Mouse (Mus musculus): ENCODE results near the gene Arfrp1. TPM values are rescaled to one million over a fixed set of nuclear protein-coding genes. Genes with fewer than 3 reads are reported as not detected.

The Arfrp1 gene
- polyA plus RNA-seq, 1 experiment from 2014 or later, result 51.6 TPM

DNA sequence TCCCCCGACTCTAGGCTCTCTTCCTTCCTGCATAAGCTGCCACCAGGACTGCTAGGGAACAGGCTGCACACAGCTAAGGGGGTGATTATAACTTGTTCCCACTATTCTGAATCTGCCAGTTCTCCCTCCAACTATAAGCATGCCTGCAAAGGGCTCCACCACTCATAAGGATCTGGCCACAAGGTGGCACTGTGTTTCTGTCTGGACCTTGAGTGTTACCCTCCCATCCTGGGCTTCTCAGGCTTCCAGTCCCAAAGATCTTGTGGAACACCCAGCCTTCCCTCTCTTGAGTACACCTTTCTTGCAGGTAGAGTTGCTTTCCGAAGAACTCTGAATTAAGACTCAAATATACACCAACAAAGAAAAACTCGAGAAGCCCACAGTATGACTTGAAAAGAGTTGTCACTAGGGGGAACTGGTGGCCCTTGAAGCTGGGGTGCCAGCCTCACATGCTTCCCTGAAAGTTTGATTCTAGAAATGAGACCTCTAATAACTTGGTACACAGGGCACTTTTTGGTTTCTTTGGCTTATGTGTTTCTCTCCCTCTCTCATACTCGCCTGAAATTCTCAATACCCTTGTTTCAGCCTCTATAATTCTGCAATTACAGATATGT is 27.5 kb upstream of the Arfrp1 start:
- ATAC-seq (ENCODE audit: low FRiP score) (no peak), DNase-seq (ENCODE audit: low spot score) (peak; percentile 89)
- H3K9me3 ChIP-seq (ENCODE audit: control insufficient read depth, low read length), result no peaks in the 10 kb centered on the region
- H3K4me3 ChIP-seq (ENCODE audit: low read depth, low read length), result no peak overlapping the region
- WGBS, result 37% methylated on average over 4 of the region's 4 CpGs
- no peaks in the 10 kb centered on the region for H3K36me3 ChIP-seq (ENCODE audit: control insufficient read depth, insufficient read depth, low read length)
- H3K4me1 ChIP-seq (replicated peaks; ENCODE audit: control insufficient read depth, insufficient read depth, low read length), result no peaks in the 10 kb centered on the region
- H3K27me3 ChIP-seq (ENCODE audit: control insufficient read depth, insufficient read depth, low read length), result no peaks in the 10 kb centered on the region
- no peak overlapping the region for H3K27ac ChIP-seq (ENCODE audit: low read depth, low read length)
- no peak overlapping the region for H3K4me2 ChIP-seq (replicated peaks; ENCODE audit: low read depth, low read length)
- H3K9ac ChIP-seq (ENCODE audit: low read depth, low read length), result no peak overlapping the region

DNA sequence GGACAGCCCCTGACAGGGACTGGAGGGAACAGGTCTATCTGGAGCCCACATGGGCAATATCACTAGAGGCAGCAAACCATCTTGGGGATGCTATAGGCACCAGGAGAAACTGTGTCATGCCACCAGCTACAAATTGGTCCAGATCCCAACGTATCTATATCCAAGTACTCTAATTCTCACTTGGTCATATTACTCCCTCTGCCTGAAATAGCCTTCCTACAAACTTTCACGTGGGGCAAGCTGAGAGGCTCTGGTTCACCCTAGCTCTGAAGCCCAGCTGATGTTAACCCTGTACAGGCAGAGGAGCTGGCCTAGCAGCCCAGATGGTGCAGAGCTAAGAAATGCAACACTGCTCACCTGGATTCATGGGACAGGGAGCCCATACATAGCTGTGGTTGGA is 26.3 kb upstream of the Arfrp1 start:
- Histone ChIP-seq H3K36me3 (ENCODE audit: control insufficient read depth, insufficient read depth, low read length) (no peaks in the 10 kb centered on the region), H3K4me3 (ENCODE audit: low read depth, low read length) (no peak overlapping the region), H3K27me3 (ENCODE audit: control insufficient read depth, insufficient read depth, low read length) (no peaks in the 10 kb centered on the region), H3K9me3 (ENCODE audit: control insufficient read depth, low read length) (no peaks in the 10 kb centered on the region), H3K4me1 (replicated peaks; ENCODE audit: control insufficient read depth, insufficient read depth, low read length) (no peaks in the 10 kb centered on the region), H3K9ac (ENCODE audit: low read depth, low read length) (no peak overlapping the region), H3K4me2 (replicated peaks; ENCODE audit: low read depth, low read length) (no peak overlapping the region), H3K27ac (ENCODE audit: low read depth, low read length) (no peak overlapping the region)
- ATAC-seq (ENCODE audit: low FRiP score), result no peak
- 72% methylated on average over 2 of the region's 2 CpGs for WGBS
- no peak for DNase-seq (ENCODE audit: low spot score)

DNA sequence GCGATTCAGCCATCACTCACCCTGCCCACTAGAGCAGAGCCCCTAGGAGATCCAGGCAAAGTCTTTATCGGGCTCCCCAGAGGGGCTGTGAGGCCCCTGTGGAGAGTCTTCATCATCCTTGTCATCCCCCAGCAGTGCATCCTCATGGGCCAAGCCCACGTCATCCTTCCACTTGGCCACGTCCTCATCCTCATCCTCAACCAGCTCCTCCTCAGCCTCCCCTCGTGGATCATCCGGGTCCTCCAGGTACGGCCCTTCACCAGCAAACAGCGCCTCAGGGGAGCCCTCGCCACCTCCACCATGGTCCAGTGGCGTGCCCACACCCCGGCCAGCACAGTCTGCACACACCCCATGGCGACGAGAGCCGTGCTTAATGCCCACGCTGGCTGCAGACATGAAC is 25.8 kb upstream of the Arfrp1 start:
- H3K27me3 ChIP-seq (ENCODE audit: control insufficient read depth, insufficient read depth, low read length), result no peaks in the 10 kb centered on the region
- no peak overlapping the region for H3K9ac ChIP-seq (ENCODE audit: low read depth, low read length)
- no peaks in the 10 kb centered on the region for H3K4me1 ChIP-seq (replicated peaks; ENCODE audit: control insufficient read depth, insufficient read depth, low read length)
- H3K27ac ChIP-seq (ENCODE audit: low read depth, low read length), result no peak overlapping the region
- H3K36me3 ChIP-seq (ENCODE audit: control insufficient read depth, insufficient read depth, low read length), result no peaks in the 10 kb centered on the region
- no peak for DNase-seq (ENCODE audit: low spot score)
- no peak overlapping the region for H3K4me3 ChIP-seq (ENCODE audit: low read depth, low read length)
- H3K9me3 ChIP-seq (ENCODE audit: control insufficient read depth, low read length), result no peaks in the 10 kb centered on the region
- no peak for ATAC-seq (ENCODE audit: low FRiP score)
- no peak overlapping the region for H3K4me2 ChIP-seq (replicated peaks; ENCODE audit: low read depth, low read length)
- WGBS, result 90% methylated on average over 15 of the region's 15 CpGs

DNA sequence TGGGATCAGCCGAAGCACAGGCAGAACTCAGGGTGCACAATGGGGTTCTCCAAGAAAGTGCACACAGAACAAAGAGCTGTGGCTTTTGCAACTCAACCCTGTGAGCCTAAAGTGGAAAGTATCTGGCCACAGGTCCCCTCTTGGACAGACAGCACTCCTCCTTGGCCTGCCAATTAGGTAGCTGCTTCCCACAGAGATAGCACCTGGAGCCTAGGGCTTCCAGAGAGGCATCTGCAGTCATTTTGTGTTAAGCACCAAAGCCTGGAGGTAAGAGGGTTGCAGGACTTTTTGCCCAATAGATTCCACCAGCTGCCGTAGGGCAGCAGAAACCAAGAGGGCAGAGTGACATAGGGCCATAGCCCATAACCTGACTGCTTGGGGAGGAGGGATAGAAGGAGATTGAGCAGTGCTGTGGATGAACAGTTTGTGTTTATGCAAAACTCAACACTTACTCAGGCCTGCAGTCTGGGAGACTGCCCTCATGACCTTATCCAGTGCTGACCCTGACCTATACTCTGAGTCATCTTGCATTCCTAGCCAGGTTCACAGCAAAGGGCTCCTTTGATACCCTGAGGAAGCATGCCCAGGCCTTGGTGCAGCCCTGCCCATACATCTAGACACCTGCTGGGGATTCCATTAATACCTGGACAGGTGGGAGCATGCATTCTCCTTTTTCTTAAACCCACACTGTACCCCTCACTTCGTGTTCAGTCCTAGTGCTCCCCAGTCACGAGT is 25.1 kb upstream of the Arfrp1 start:
- H3K27me3 ChIP-seq (ENCODE audit: control insufficient read depth, insufficient read depth, low read length), result no peaks in the 10 kb centered on the region
- no peak overlapping the region for H3K4me2 ChIP-seq (replicated peaks; ENCODE audit: low read depth, low read length)
- H3K4me3 ChIP-seq (ENCODE audit: low read depth, low read length), result no peak overlapping the region
- ATAC-seq (ENCODE audit: low FRiP score), result no peak
- no peak overlapping the region for H3K27ac ChIP-seq (ENCODE audit: low read depth, low read length)
- H3K36me3 ChIP-seq (ENCODE audit: control insufficient read depth, insufficient read depth, low read length), result no peaks in the 10 kb centered on the region
- 81% methylated on average over 4 of the region's 4 CpGs for WGBS
- H3K4me1 ChIP-seq (replicated peaks; ENCODE audit: control insufficient read depth, insufficient read depth, low read length), result no peaks in the 10 kb centered on the region
- H3K9ac ChIP-seq (ENCODE audit: low read depth, low read length), result no peak overlapping the region
- no peaks in the 10 kb centered on the region for H3K9me3 ChIP-seq (ENCODE audit: control insufficient read depth, low read length)
- no peak for DNase-seq (ENCODE audit: low spot score)

DNA sequence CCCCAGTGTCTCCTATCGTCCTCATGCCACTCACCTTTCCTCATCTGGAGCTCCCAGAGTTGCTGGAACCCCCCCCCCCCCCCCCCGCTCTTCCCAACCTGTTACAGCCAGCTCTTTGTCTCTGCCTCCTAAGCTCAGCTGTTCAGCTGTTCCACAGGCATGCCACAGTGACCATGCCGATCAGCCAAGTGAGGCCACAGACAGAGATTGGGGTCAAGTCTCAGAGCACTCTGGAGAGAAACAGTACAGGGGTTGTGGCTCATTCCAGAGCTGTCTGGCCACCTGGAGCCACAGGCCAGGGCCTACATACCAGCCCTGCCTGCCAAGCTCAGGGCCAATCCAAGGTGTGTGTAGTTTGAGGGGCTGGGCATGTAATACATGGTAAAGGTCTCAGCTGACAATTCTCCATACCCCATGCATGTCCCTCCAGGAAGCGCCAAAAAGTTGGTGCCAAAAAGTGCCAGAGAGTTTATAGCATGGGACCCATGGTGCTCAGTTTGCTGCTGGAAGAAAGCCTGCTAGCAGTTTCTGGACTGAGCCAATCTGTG is 21.5 kb upstream of the Arfrp1 start:
- no peak for DNase-seq (ENCODE audit: low spot score)

DNA sequence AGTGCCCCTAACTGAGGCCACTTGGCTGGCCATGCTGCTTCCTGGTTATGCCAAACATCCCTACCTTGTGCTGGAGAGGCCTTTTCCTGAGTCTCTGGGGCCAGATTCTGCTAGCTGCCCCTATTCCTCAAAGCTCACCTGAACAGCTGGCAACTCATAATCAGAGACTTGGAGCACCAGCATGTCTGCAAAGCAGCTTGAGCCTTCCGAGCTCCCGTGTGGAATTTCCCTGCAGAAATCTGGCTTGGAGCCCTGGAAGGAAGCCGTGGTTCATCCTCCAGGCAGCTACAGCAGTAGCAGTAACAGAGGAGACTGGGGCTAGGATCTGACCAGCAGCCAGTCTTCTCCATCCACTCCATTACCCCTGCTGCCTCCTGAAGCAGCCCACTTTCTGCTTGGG is 20.7 kb upstream of the Arfrp1 start:
- 85% methylated on average over 3 of the region's 3 CpGs for WGBS
- Histone ChIP-seq H3K4me3 (ENCODE audit: low read depth, low read length) (no peak overlapping the region), H3K36me3 (ENCODE audit: control insufficient read depth, insufficient read depth, low read length) (peaks cover 2% of the 10 kb centered on the region; the same call in 1 of the 2 replicates), H3K27ac (ENCODE audit: low read depth, low read length) (no peak overlapping the region), H3K27me3 (ENCODE audit: control insufficient read depth, insufficient read depth, low read length) (no peaks in the 10 kb centered on the region), H3K4me1 (replicated peaks; ENCODE audit: control insufficient read depth, insufficient read depth, low read length) (no peaks in the 10 kb centered on the region), H3K9ac (ENCODE audit: low read depth, low read length) (no peak overlapping the region), H3K9me3 (ENCODE audit: control insufficient read depth, low read length) (no peaks in the 10 kb centered on the region), H3K4me2 (replicated peaks; ENCODE audit: low read depth, low read length) (no peak overlapping the region)
- no peak for ATAC-seq (ENCODE audit: low FRiP score)
- no peak for DNase-seq (ENCODE audit: low spot score)

More for the DNA sequence above, 21.5 kb upstream of the Arfrp1 start:
- 70% methylated on average over 4 of the region's 4 CpGs for WGBS
- H3K36me3 ChIP-seq (ENCODE audit: control insufficient read depth, insufficient read depth, low read length), result peaks cover 2% of the 10 kb centered on the region; the same call in 1 of the 2 replicates
- H3K27me3 ChIP-seq (ENCODE audit: control insufficient read depth, insufficient read depth, low read length), result no peaks in the 10 kb centered on the region
- no peak overlapping the region for H3K9ac ChIP-seq (ENCODE audit: low read depth, low read length)
- H3K4me2 ChIP-seq (replicated peaks; ENCODE audit: low read depth, low read length), result no peak overlapping the region
- no peaks in the 10 kb centered on the region for H3K9me3 ChIP-seq (ENCODE audit: control insufficient read depth, low read length)
- no peaks in the 10 kb centered on the region for H3K4me1 ChIP-seq (replicated peaks; ENCODE audit: control insufficient read depth, insufficient read depth, low read length)
- no peak overlapping the region for H3K27ac ChIP-seq (ENCODE audit: low read depth, low read length)
- ATAC-seq (ENCODE audit: low FRiP score), result no peak
- H3K4me3 ChIP-seq (ENCODE audit: low read depth, low read length), result no peak overlapping the region

DNA sequence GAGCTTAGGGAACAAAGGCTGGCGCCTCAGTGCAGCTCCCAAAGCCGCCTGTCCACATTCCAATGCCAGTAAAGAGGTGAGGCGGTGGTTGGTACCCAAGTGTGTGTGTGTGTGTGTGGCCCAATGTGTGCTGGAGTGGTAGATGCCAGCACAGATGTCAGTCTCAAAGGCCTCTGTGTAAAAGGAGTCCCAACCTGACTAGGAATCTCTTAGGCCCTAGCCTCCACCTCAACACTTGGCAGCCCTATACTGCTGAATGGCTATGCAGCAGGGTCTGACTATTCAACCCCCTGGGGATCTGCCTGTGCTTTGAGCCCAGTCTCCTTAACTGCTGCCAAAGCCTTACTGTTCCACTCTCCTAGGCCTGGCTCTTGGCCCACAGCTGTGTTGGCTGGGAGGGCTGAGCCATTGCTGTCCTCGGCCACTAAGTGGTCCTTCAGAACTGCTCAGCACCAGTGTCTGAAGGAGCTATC is 19.8 kb upstream of the Arfrp1 start:
- ATAC-seq (ENCODE audit: low FRiP score), result no peak
- H3K4me2 ChIP-seq (replicated peaks; ENCODE audit: low read depth, low read length), result no peak overlapping the region
- H3K27ac ChIP-seq (ENCODE audit: low read depth, low read length), result no peak overlapping the region
- H3K36me3 ChIP-seq (ENCODE audit: control insufficient read depth, insufficient read depth, low read length), result peaks cover 7% of the 10 kb centered on the region
- WGBS, result 88% methylated on average over 4 of the region's 4 CpGs
- no peaks in the 10 kb centered on the region for H3K27me3 ChIP-seq (ENCODE audit: control insufficient read depth, insufficient read depth, low read length)
- H3K4me1 ChIP-seq (replicated peaks; ENCODE audit: control insufficient read depth, insufficient read depth, low read length), result no peaks in the 10 kb centered on the region
- no peak overlapping the region for H3K4me3 ChIP-seq (ENCODE audit: low read depth, low read length)
- no peak for DNase-seq (ENCODE audit: low spot score)
- H3K9me3 ChIP-seq (ENCODE audit: control insufficient read depth, low read length), result no peaks in the 10 kb centered on the region
- no peak overlapping the region for H3K9ac ChIP-seq (ENCODE audit: low read depth, low read length)

DNA sequence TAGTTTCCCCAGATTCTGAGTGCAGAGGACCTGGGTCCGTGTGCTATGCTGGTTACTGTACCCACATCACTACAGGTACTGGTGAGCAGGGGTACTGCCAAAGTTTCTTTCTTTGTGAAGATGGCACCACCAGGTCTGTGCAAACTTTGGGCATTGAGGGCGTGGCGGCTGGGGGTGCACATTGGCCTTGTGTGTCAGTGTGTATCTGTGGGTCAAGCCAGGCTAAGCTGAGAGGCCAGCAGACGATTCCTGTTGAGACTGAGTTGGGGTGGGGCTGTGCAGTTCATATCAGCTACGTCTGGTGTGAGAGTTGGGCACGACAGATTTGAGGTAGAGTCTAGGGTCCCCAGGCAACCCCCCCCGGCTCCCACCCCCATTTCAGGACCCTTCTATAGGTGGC is 19.3 kb upstream of the Arfrp1 start:
- ATAC-seq (ENCODE audit: low FRiP score), result no peak

More for the DNA sequence above, 19.3 kb upstream of the Arfrp1 start:
- H3K4me1 ChIP-seq (replicated peaks; ENCODE audit: control insufficient read depth, insufficient read depth, low read length), result no peaks in the 10 kb centered on the region
- no peak overlapping the region for H3K27ac ChIP-seq (ENCODE audit: low read depth, low read length)
- no peak overlapping the region for H3K9ac ChIP-seq (ENCODE audit: low read depth, low read length)
- no peak for DNase-seq (ENCODE audit: low spot score)
- H3K36me3 ChIP-seq (ENCODE audit: control insufficient read depth, insufficient read depth, low read length), result peaks cover 10% of the 10 kb centered on the region
- WGBS, result 88% methylated on average over 7 of the region's 7 CpGs
- H3K4me2 ChIP-seq (replicated peaks; ENCODE audit: low read depth, low read length), result no peak overlapping the region
- no peaks in the 10 kb centered on the region for H3K9me3 ChIP-seq (ENCODE audit: control insufficient read depth, low read length)
- no peaks in the 10 kb centered on the region for H3K27me3 ChIP-seq (ENCODE audit: control insufficient read depth, insufficient read depth, low read length)
- no peak overlapping the region for H3K4me3 ChIP-seq (ENCODE audit: low read depth, low read length)
